Mouse (Mus musculus) liver, embryonic 12.5 days (tissue): ENCODE data around the gene Sptbn1. TPM values are rescaled to one million over a fixed set of nuclear protein-coding genes. Genes with fewer than 3 reads are reported as not detected.

ENCODE experiments used
- ATAC-seq: fragments of 200-750 bp; cut with Nextera tagmentation; 2 replicates; pipeline ENCODE4 v1.8.0; 2017; ENCODE audit warnings: moderate number of reproducible peaks, mild to moderate bottlenecking, moderate library complexity
- H3K27ac ChIP-seq: fragments of 300-500 bp; sonication (generic); 2 replicates; pipeline ENCODE4 v1.5.1; 2016; ENCODE audit warnings: mild to moderate bottlenecking
- H3K27me3 ChIP-seq: fragments of 300-500 bp; sonication (generic); replicated peaks from 2 replicates; pipeline ENCODE4 v1.6.1; 2016; ENCODE audit warnings: mild to moderate bottlenecking, moderate library complexity
- H3K36me3 ChIP-seq: fragments of 300-500 bp; sonication (generic); 2 replicates; pipeline ENCODE4 v1.6.1; 2016; ENCODE audit warnings: mild to moderate bottlenecking, moderate library complexity
- H3K4me1 ChIP-seq: fragments of 300-500 bp; sonication (generic); 2 replicates; pipeline ENCODE4 v1.6.1; 2016
- H3K4me2 ChIP-seq: fragments of 300-500 bp; sonication (generic); 2 replicates; pipeline ENCODE4 v1.6.1; 2016; ENCODE audit warnings: mild to moderate bottlenecking, moderate library complexity
- H3K4me3 ChIP-seq: fragments of 300-500 bp; sonication (generic); 2 replicates; pipeline ENCODE4 v1.5.1; 2016; ENCODE audit warnings: mild to moderate bottlenecking, moderate library complexity
- H3K9ac ChIP-seq: fragments of 300-500 bp; sonication (generic); 2 replicates; pipeline ENCODE4 v1.6.1; 2016; ENCODE audit warnings: mild to moderate bottlenecking, moderate library complexity
- H3K9me3 ChIP-seq: fragments of 300-500 bp; sonication (generic); replicated peaks from 2 replicates; pipeline ENCODE4 v1.6.1; 2016; ENCODE audit warnings: mild to moderate bottlenecking, moderate library complexity
- WGBS: fragments of 180-500 bp; shearing (Covaris S2); methylation state at CpG from one replicate; pipeline ENCODE4 v1.1.7; 2016; ENCODE audit not compliant: insufficient replicate concordance; 5-methylcytosine and 5-hydroxymethylcytosine counted together
- polyA plus RNA-seq: library from polyadenylated mRNA; unstranded; fragments of >200 nt; fragmentation: Nextera tagmentation; extraction: Ambion mirVana; gene quantifications from 2 replicates; pipeline ENCODE4 v1.2.1, GENCODE M21; 2016

Sptbn1 gene
- polyA plus RNA-seq, 1 experiment from 2014 or later, result 24.2 TPM

GRCm38 (mm10) chr11:30230330-30230771, 37.6 kb downstream of the Sptbn1 start:
- no peak; the same call in 1 of the 2 replicates for ATAC-seq
- Histone ChIP-seq H3K27me3 (no peaks in the 10 kb centered on the region), H3K27ac (no peak overlapping the region), H3K36me3 (no peaks in the 10 kb centered on the region), H3K9me3 (no peaks in the 10 kb centered on the region), H3K4me2 (no peak overlapping the region), H3K4me1 (no peaks in the 10 kb centered on the region), H3K4me3 (no peak overlapping the region), H3K9ac (no peak overlapping the region)
- WGBS, result 81% methylated on average over 4 of the region's 4 CpGs

- H3K27ac ChIP-seq, result no peak overlapping the region
These were observed 41.2 kb downstream of the Sptbn1 start for GRCm38 (mm10) chr11:30226756-30227155.

GRCm38 (mm10) chr11:30224599-30224998, 43.4 kb downstream of the Sptbn1 start:
- H3K27me3 ChIP-seq, result no peaks in the 10 kb centered on the region

More at GRCm38 (mm10) chr11:30226756-30227155, 41.2 kb downstream of the Sptbn1 start:
- H3K4me1 ChIP-seq, result no peaks in the 10 kb centered on the region
- H3K36me3 ChIP-seq, result no peaks in the 10 kb centered on the region
- WGBS, result 68% methylated on average over 2 of the region's 2 CpGs
- H3K27me3 ChIP-seq, result no peaks in the 10 kb centered on the region
- no peak overlapping the region for H3K4me3 ChIP-seq
- H3K9ac ChIP-seq, result no peak overlapping the region
- no peaks in the 10 kb centered on the region for H3K9me3 ChIP-seq
- no peak for ATAC-seq
- H3K4me2 ChIP-seq, result no peak overlapping the region

GRCm38 (mm10) chr11:30222636-30223035, 45.3 kb downstream of the Sptbn1 start:
- no peaks in the 10 kb centered on the region for H3K27me3 ChIP-seq
- H3K27ac ChIP-seq, result no peak overlapping the region
- no peak for ATAC-seq
- no peak overlapping the region for H3K9ac ChIP-seq
- H3K9me3 ChIP-seq, result no peaks in the 10 kb centered on the region
- no peaks in the 10 kb centered on the region for H3K36me3 ChIP-seq
- 0 out of 2 replicates have a peak, but pooled peaks cover 4% of the 10 kb centered on the region for H3K4me1 ChIP-seq
- 16% methylated on average over 2 of the region's 2 CpGs for WGBS
- H3K4me3 ChIP-seq, result no peak overlapping the region
- H3K4me2 ChIP-seq, result no peak overlapping the region

More at GRCm38 (mm10) chr11:30224599-30224998, 43.4 kb downstream of the Sptbn1 start:
- Histone ChIP-seq H3K36me3 (no peaks in the 10 kb centered on the region), H3K4me1 (no peaks in the 10 kb centered on the region), H3K9me3 (no peaks in the 10 kb centered on the region), H3K4me2 (no peak overlapping the region), H3K27ac (no peak overlapping the region), H3K4me3 (no peak overlapping the region), H3K9ac (no peak overlapping the region)
- ATAC-seq, result no peak

- H3K36me3 ChIP-seq, result no peaks in the 10 kb centered on the region
- WGBS, result 68% methylated on average over 5 of the region's 5 CpGs
- no peak overlapping the region for H3K9ac ChIP-seq
- no peak overlapping the region for H3K27ac ChIP-seq
- no peak overlapping the region for H3K4me2 ChIP-seq
- H3K4me1 ChIP-seq, result peaks cover 10% of the 10 kb centered on the region
- no peaks in the 10 kb centered on the region for H3K9me3 ChIP-seq
- no peak for ATAC-seq
- H3K27me3 ChIP-seq, result no peaks in the 10 kb centered on the region
- no peak overlapping the region for H3K4me3 ChIP-seq
These were observed 46.9 kb downstream of the Sptbn1 start for GRCm38 (mm10) chr11:30221043-30221442.

- WGBS, result 71% methylated on average over 1 of the region's 1 CpGs
- H3K9ac ChIP-seq, result no peak overlapping the region
These were observed 49.6 kb downstream of the Sptbn1 start for GRCm38 (mm10) chr11:30218386-30218785.

GRCm38 (mm10) chr11:30217496-30217895, 50.5 kb downstream of the Sptbn1 start:
- Histone ChIP-seq H3K27me3 (no peaks in the 10 kb centered on the region), H3K27ac (no peak overlapping the region), H3K4me2 (no peak overlapping the region), H3K4me3 (no peak overlapping the region), H3K9ac (no peak overlapping the region), H3K4me1 (peaks cover 11% of the 10 kb centered on the region), H3K36me3 (no peaks in the 10 kb centered on the region), H3K9me3 (no peaks in the 10 kb centered on the region)
- 10% methylated on average over 1 of the region's 1 CpGs for WGBS
- peak; percentile 59; the same call in 1 of the 2 replicates for ATAC-seq

More at GRCm38 (mm10) chr11:30218386-30218785, 49.6 kb downstream of the Sptbn1 start:
- ATAC-seq, result no peak
- H3K4me3 ChIP-seq, result no peak overlapping the region
- no peaks in the 10 kb centered on the region for H3K9me3 ChIP-seq
- H3K36me3 ChIP-seq, result no peaks in the 10 kb centered on the region
- H3K4me2 ChIP-seq, result no peak overlapping the region
- no peak overlapping the region for H3K27ac ChIP-seq
- no peaks in the 10 kb centered on the region for H3K27me3 ChIP-seq
- peaks cover 10% of the 10 kb centered on the region for H3K4me1 ChIP-seq

- Histone ChIP-seq H3K9ac (no peak overlapping the region), H3K4me1 (peaks cover 10% of the 10 kb centered on the region), H3K27me3 (no peaks in the 10 kb centered on the region), H3K27ac (no peak overlapping the region), H3K4me3 (no peak overlapping the region), H3K4me2 (no peak overlapping the region), H3K9me3 (no peaks in the 10 kb centered on the region), H3K36me3 (no peaks in the 10 kb centered on the region)
- WGBS, result 60% methylated on average over 5 of the region's 5 CpGs
- no peak for ATAC-seq
These were observed 56.1 kb downstream of the Sptbn1 start for GRCm38 (mm10) chr11:30211663-30212416.

- H3K4me2 ChIP-seq, result no peak overlapping the region
- no peak overlapping the region for H3K27ac ChIP-seq
- ATAC-seq, result no peak
- WGBS, result 48% methylated on average over 3 of the region's 3 CpGs
- no peaks in the 10 kb centered on the region for H3K27me3 ChIP-seq
- H3K9me3 ChIP-seq, result no peaks in the 10 kb centered on the region
- H3K4me3 ChIP-seq, result no peak overlapping the region
- H3K4me1 ChIP-seq, result peaks cover 10% of the 10 kb centered on the region
- no peak overlapping the region for H3K9ac ChIP-seq
- H3K36me3 ChIP-seq, result no peaks in the 10 kb centered on the region
These were observed 56.8 kb downstream of the Sptbn1 start for GRCm38 (mm10) chr11:30211141-30211540.

- no peak overlapping the region for H3K4me3 ChIP-seq
- 75% methylated on average over 6 of the region's 6 CpGs for WGBS
- H3K36me3 ChIP-seq, result no peaks in the 10 kb centered on the region
These were observed 57.7 kb downstream of the Sptbn1 start for GRCm38 (mm10) chr11:30210100-30210811.

GRCm38 (mm10) chr11:30209495-30209894, 58.5 kb downstream of the Sptbn1 start:
- Histone ChIP-seq H3K27me3 (no peaks in the 10 kb centered on the region), H3K4me1 (peaks cover 10% of the 10 kb centered on the region), H3K9me3 (no peaks in the 10 kb centered on the region), H3K9ac (no peak overlapping the region), H3K27ac (no peak overlapping the region), H3K4me2 (no peak overlapping the region), H3K36me3 (no peaks in the 10 kb centered on the region), H3K4me3 (no peak overlapping the region)
- no peak for ATAC-seq
- 80% methylated on average over 4 of the region's 4 CpGs for WGBS

More at GRCm38 (mm10) chr11:30210100-30210811, 57.7 kb downstream of the Sptbn1 start:
- H3K4me1 ChIP-seq, result peaks cover 10% of the 10 kb centered on the region
- no peak overlapping the region for H3K27ac ChIP-seq
- no peak for ATAC-seq
- H3K9ac ChIP-seq, result no peak overlapping the region
- no peaks in the 10 kb centered on the region for H3K27me3 ChIP-seq
- no peak overlapping the region for H3K4me2 ChIP-seq
- no peaks in the 10 kb centered on the region for H3K9me3 ChIP-seq

GRCm38 (mm10) chr11:30204398-30204797, 63.6 kb downstream of the Sptbn1 start:
- no peak for ATAC-seq
- H3K27ac ChIP-seq, result no peak overlapping the region
- H3K4me3 ChIP-seq, result no peak overlapping the region
- no peaks in the 10 kb centered on the region for H3K9me3 ChIP-seq
- H3K27me3 ChIP-seq, result peaks cover 9% of the 10 kb centered on the region; the same call in 1 of the 2 replicates
- H3K4me2 ChIP-seq, result no peak overlapping the region
- no peak overlapping the region for H3K9ac ChIP-seq
- no peaks in the 10 kb centered on the region for H3K4me1 ChIP-seq
- H3K36me3 ChIP-seq, result no peaks in the 10 kb centered on the region
